Comparison of ENCODE assay signal across 8 mouse cellular contexts in genomic region chr1:131555042-131555812, GRCm38 (mm10). TPM values are rescaled to one million over a fixed set of nuclear protein-coding genes. Genes with fewer than 3 reads are reported as not detected.
DNase-seq lines count a peak whose midpoint lies in the region; ATAC-seq and TF ChIP-seq lines count a peak whose summit lies in the region.

No protein-coding gene starts in this region.

- H3K9me3 ChIP-seq in intestine, postnatal 0 days (ENCODE audit: control insufficient read depth): no peaks in the 10 kb centered on the region
- H3K9me3 ChIP-seq in midbrain, embryonic 10.5 days (replicated peaks): no peaks in the 10 kb centered on the region

- no peak overlapping the region for H3K9ac ChIP-seq in intestine, postnatal 0 days (ENCODE audit: low read depth, low read length)

- WGBS in intestine, postnatal 0 days: 5% methylated on average over 13 of the region's 13 CpGs
- 21% methylated on average over 13 of the region's 13 CpGs for whole genome bisulfite sequencing in midbrain, embryonic 10.5 days

- intact Hi-C loops in left cerebral cortex, postnatal 36 days (cut with DNase I): loop anchor here (2.0 to 10.0 kb wide), 3 partner anchors 210 to 280 kb away; no protein-coding TSS in a partner anchor

- no peaks in the 10 kb centered on the region for H3K36me3 ChIP-seq in intestine, postnatal 0 days (ENCODE audit: control insufficient read depth, insufficient read depth)
- H3K36me3 ChIP-seq in midbrain, embryonic 10.5 days: no peaks in the 10 kb centered on the region

- no peaks in the 10 kb centered on the region for H3K27me3 ChIP-seq in intestine, postnatal 0 days (replicated peaks; ENCODE audit: control insufficient read depth, insufficient read depth, low read length)
- no peaks in the 10 kb centered on the region for H3K27me3 ChIP-seq in midbrain, embryonic 10.5 days (ENCODE audit: low read depth, poor library complexity, severe bottlenecking)

- TF ChIP-seq CTCF in intestine, postnatal 0 days (IDR thresholded peaks at IDR 0.05; ENCODE audit: low read depth): peak; percentile 98

- ATAC-seq in granulocyte monocyte progenitor cell, adult 5-6 weeks (replicated peaks; ENCODE audit: poor library complexity, severe bottlenecking): peak; percentile 99
- ATAC-seq in intestine, postnatal 0 days: peak; percentile 65; the same call in 1 of the 2 replicates

- DNase-seq in adrenal gland, adult 8-10 months: peak; percentile 67
- DNase-seq in embryo, embryonic 9.5 days (ENCODE audit: extremely low spot score): peak; percentile 77
- peak; percentile 74 to 76 for DNase-seq in left cerebral cortex, postnatal 36 days (ENCODE audit: low spot score in 2 of 2)
- DNase-seq in midbrain, embryonic 10.5 days (ENCODE audit: low spot score): peak; percentile 83
- DNase-seq in right cerebral cortex, postnatal 4 days: peak; percentile 77
- DNase-seq in yolk sac, embryonic 10.5 days (ENCODE audit: low spot score): peak; percentile 49

- no peak overlapping the region for H3K4me3 ChIP-seq in intestine, postnatal 0 days (ENCODE audit: low read depth, low read length)
- H3K4me3 ChIP-seq in midbrain, embryonic 10.5 days: peak overlapping the region; percentile 34; the same call in 1 of the 2 replicates

- no peaks in the 10 kb centered on the region for H3K4me1 ChIP-seq in intestine, postnatal 0 days (replicated peaks; ENCODE audit: control insufficient read depth, insufficient read depth, low read length)
- H3K4me1 ChIP-seq in midbrain, embryonic 10.5 days: peaks cover 7% of the 10 kb centered on the region

- H3K27ac ChIP-seq in intestine, postnatal 0 days (ENCODE audit: low read depth, low read length): no peak overlapping the region
- peak overlapping the region; percentile 76 for H3K27ac ChIP-seq in midbrain, embryonic 10.5 days (replicated peaks)

- peak overlapping the region; percentile 37; the same call in 1 of the 2 replicates for H3K4me2 ChIP-seq in intestine, postnatal 0 days (replicated peaks; ENCODE audit: low read depth)

RNA-seq across cellular contexts. Expression of gene Fam72a, which starts 27.5 kb away (rescaled TPM):
- total RNA-seq in adrenal gland, adult 8-10 months (2022): 1 to 10 TPM in 2 of 4 experiments, under 1 TPM in 2; 0.77 to 1.7 (median 1.1) TPM
- 3.0 and 8.1 TPM in 2 replicates for total RNA-seq in granulocyte monocyte progenitor cell, adult 5-6 weeks (2014; fragmentation: Nextera tagmentation)
- 5.0 and 5.7 TPM in 2 replicates for total RNA-seq in granulocyte monocyte progenitor cell, adult 5-6 weeks (2017)
- 0.86 and 1.1 TPM in 2 replicates for polyA plus RNA-seq in intestine, postnatal 0 days (2015; fragmentation: Nextera tagmentation; extraction: Ambion mirVana)
- total RNA-seq in left cerebral cortex, postnatal 36 days (2021): 1 to 10 TPM; 1.3 to 1.5 TPM
- polyA plus RNA-seq in midbrain, embryonic 10.5 days (2016; fragmentation: Nextera tagmentation; extraction: Ambion mirVana): 4.4 and 5.7 TPM in 2 replicates

RNA-seq across cellular contexts. Expression of gene Srgap2, which starts 28.1 kb away (rescaled TPM):
- 10 to 100 TPM; 23.5 to 40.0 (median 32.9) TPM for total RNA-seq in adrenal gland, adult 8-10 months (2022)
- total RNA-seq in granulocyte monocyte progenitor cell, adult 5-6 weeks (2014; fragmentation: Nextera tagmentation): 36.0 and 61.0 TPM in 2 replicates
- 14.3 and 16.5 TPM in 2 replicates for total RNA-seq in granulocyte monocyte progenitor cell, adult 5-6 weeks (2017)
- 3.1 and 5.4 TPM in 2 replicates for polyA plus RNA-seq in intestine, postnatal 0 days (2015; fragmentation: Nextera tagmentation; extraction: Ambion mirVana)
- 10 to 100 TPM; 60.7 to 98.2 TPM for total RNA-seq in left cerebral cortex, postnatal 36 days (2021)
- polyA plus RNA-seq in midbrain, embryonic 10.5 days (2016; fragmentation: Nextera tagmentation; extraction: Ambion mirVana): 16.9 and 18.7 TPM in 2 replicates

RNA-seq across cellular contexts. Expression of gene Avpr1b, which starts 43.8 kb away (rescaled TPM):
- not detected for total RNA-seq in adrenal gland, adult 8-10 months (2022)
- total RNA-seq in granulocyte monocyte progenitor cell, adult 5-6 weeks (2014; fragmentation: Nextera tagmentation): not detected in 2 replicates
- total RNA-seq in granulocyte monocyte progenitor cell, adult 5-6 weeks (2017): not detected in 2 replicates
- polyA plus RNA-seq in intestine, postnatal 0 days (2015; fragmentation: Nextera tagmentation; extraction: Ambion mirVana): 0.05 TPM in 1 of 2 replicates, not detected in the other
- total RNA-seq in left cerebral cortex, postnatal 36 days (2021): not detected
- polyA plus RNA-seq in midbrain, embryonic 10.5 days (2016; fragmentation: Nextera tagmentation; extraction: Ambion mirVana): 0.04 TPM in 1 of 2 replicates, not detected in the other
